Mouse (Mus musculus): ENCODE results near the gene Gclm. TPM values are rescaled to one million over a fixed set of nuclear protein-coding genes. Genes with fewer than 3 reads are reported as not detected.
A peak's percentile ranks its signal among the peaks of the same experiment; 100 is the strongest.
"Not testable (repeated sequence)": the region's sequence is repeated elsewhere in the genome, so short reads cannot be mapped to it uniquely, and the experiment has no call there.

Gene Gclm
- polyA plus RNA-seq, 1 experiment from 2014 or later, result 367 TPM

DNA sequence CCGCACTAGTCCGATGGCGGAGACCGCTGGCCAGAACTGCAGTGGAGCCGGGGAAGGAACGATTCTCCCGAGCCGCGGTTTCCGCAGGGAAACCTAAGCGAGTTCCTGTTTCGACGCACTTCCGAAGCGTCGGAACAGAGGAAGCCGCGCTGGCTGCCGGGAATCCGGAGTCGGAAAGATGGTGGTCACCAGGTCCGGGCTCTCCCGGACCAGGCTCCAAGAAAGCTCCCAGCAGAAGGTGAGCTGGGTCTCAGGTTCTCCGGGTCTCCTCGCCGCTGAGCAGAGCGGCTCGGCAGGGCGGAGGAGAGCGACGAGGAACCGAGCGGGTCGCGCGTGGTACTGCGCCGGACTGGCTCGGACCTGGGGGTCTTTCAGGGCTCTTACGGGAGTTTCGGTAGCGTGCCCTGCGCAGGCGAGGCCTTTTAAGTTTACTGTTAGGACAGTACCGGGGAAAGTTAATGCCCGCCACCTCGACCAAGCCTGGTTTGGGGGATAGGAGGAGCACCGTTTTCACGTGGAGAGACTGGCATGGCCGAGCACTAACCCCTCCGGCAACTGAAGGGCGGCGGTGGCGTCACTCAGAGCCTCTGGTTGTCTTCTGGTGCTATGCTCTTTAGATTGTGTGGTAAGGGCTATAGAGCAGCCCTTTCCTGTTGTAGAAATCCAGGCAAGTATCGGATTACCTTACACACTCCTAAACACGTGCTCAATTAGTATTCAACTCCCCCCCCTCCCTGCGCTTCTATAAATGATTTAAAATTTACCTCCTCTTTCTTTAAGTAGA is 29.1 kb downstream of the Gclm start, which contains the start of gene Dnttip2:
Gene Dnttip2 (plus strand): TSS at position 148 of the 784 bp plus-strand sequence.
- DNase-seq (ENCODE audit: low spot score), result peak; percentile 87
- peak within 1 kb of the TSS; percentile 97 for H3K4me3 ChIP-seq (ENCODE audit: low read depth, low read length)
- H3K27ac ChIP-seq (ENCODE audit: low read depth, low read length), result peak within 1 kb of the TSS; percentile 69
- H3K4me1 ChIP-seq (replicated peaks; ENCODE audit: control insufficient read depth, insufficient read depth, low read length), result peaks cover 39% of the 10 kb centered on the region
- H3K27me3 ChIP-seq (replicated peaks; ENCODE audit: control insufficient read depth, insufficient read depth, low read length), result no peaks in the 10 kb centered on the region
- no peaks in the 10 kb centered on the region for H3K9me3 ChIP-seq (ENCODE audit: control insufficient read depth, low read length)
- peak within 1 kb of the TSS; percentile 98 for H3K9ac ChIP-seq (ENCODE audit: low read depth, low read length)
- under 1% methylated on average over 57 of the region's 57 CpGs for WGBS
- H3K36me3 ChIP-seq (ENCODE audit: control insufficient read depth, insufficient read depth, low read length), result peaks cover 30% of the 10 kb centered on the region; the same call in 1 of the 2 replicates
- peak; percentile 92 for ATAC-seq (replicated peaks; ENCODE audit: low FRiP score)
- peak within 1 kb of the TSS; percentile 83 for H3K4me2 ChIP-seq

GRCm38 (mm10) chr3:122275111-122275510 is 29.8 kb downstream of the Gclm start:
- H3K4me1 ChIP-seq (replicated peaks; ENCODE audit: control insufficient read depth, insufficient read depth, low read length), result peaks cover 39% of the 10 kb centered on the region
- no peaks in the 10 kb centered on the region for H3K27me3 ChIP-seq (replicated peaks; ENCODE audit: control insufficient read depth, insufficient read depth, low read length)
- H3K36me3 ChIP-seq (ENCODE audit: control insufficient read depth, insufficient read depth, low read length), result peaks cover 36% of the 10 kb centered on the region; the same call in 1 of the 2 replicates
- H3K9ac ChIP-seq (ENCODE audit: low read depth, low read length), result peak overlapping the region; percentile 98
- no peak for ATAC-seq (replicated peaks; ENCODE audit: low FRiP score)
- peak overlapping the region; percentile 83 for H3K4me2 ChIP-seq
- peak overlapping the region; percentile 97 for H3K4me3 ChIP-seq (ENCODE audit: low read depth, low read length)
- no peak for DNase-seq (ENCODE audit: low spot score)
- no peaks in the 10 kb centered on the region for H3K9me3 ChIP-seq (ENCODE audit: control insufficient read depth, low read length)
- 75% methylated on average over 10 of the region's 10 CpGs for WGBS
- no peak overlapping the region for H3K27ac ChIP-seq (ENCODE audit: low read depth, low read length)

- H3K36me3 ChIP-seq (ENCODE audit: control insufficient read depth, insufficient read depth, low read length), result peaks cover 21% of the 10 kb centered on the region
- H3K4me3 ChIP-seq (ENCODE audit: low read depth, low read length), result no peak overlapping the region
- peaks cover 4% of the 10 kb centered on the region; the same call in 1 of the 2 replicates for H3K4me1 ChIP-seq (replicated peaks; ENCODE audit: control insufficient read depth, insufficient read depth, low read length)
- no peaks in the 10 kb centered on the region for H3K9me3 ChIP-seq (ENCODE audit: control insufficient read depth, low read length)
- H3K27me3 ChIP-seq (replicated peaks; ENCODE audit: control insufficient read depth, insufficient read depth, low read length), result no peaks in the 10 kb centered on the region
- H3K4me2 ChIP-seq, result no peak overlapping the region
- DNase-seq (ENCODE audit: low spot score) (no peak), ATAC-seq (replicated peaks; ENCODE audit: low FRiP score) (no peak)
- 61% methylated on average over 5 of the region's 5 CpGs for WGBS
- no peak overlapping the region for H3K27ac ChIP-seq (ENCODE audit: low read depth, low read length)
- H3K9ac ChIP-seq (ENCODE audit: low read depth, low read length), result no peak overlapping the region
Observed at GRCm38 (mm10) chr3:122287195-122287594, 41.8 kb downstream of the Gclm start.

GRCm38 (mm10) chr3:122288613-122289195 is 43.3 kb downstream of the Gclm start:
- H3K4me2 ChIP-seq, result no peak overlapping the region
- peaks cover 12% of the 10 kb centered on the region; the same call in 1 of the 2 replicates for H3K36me3 ChIP-seq (ENCODE audit: control insufficient read depth, insufficient read depth, low read length)
- no peaks in the 10 kb centered on the region for H3K27me3 ChIP-seq (replicated peaks; ENCODE audit: control insufficient read depth, insufficient read depth, low read length)
- WGBS, result 85% methylated on average over 5 of the region's 5 CpGs
- H3K9me3 ChIP-seq (ENCODE audit: control insufficient read depth, low read length), result no peaks in the 10 kb centered on the region
- H3K4me1 ChIP-seq (replicated peaks; ENCODE audit: control insufficient read depth, insufficient read depth, low read length), result peaks cover 5% of the 10 kb centered on the region; the same call in 1 of the 2 replicates
- DNase-seq (ENCODE audit: low spot score) (no peak), ATAC-seq (replicated peaks; ENCODE audit: low FRiP score) (no peak)
- H3K9ac ChIP-seq (ENCODE audit: low read depth, low read length), result no peak overlapping the region
- H3K27ac ChIP-seq (ENCODE audit: low read depth, low read length), result no peak overlapping the region
- H3K4me3 ChIP-seq (ENCODE audit: low read depth, low read length), result no peak overlapping the region

DNA sequence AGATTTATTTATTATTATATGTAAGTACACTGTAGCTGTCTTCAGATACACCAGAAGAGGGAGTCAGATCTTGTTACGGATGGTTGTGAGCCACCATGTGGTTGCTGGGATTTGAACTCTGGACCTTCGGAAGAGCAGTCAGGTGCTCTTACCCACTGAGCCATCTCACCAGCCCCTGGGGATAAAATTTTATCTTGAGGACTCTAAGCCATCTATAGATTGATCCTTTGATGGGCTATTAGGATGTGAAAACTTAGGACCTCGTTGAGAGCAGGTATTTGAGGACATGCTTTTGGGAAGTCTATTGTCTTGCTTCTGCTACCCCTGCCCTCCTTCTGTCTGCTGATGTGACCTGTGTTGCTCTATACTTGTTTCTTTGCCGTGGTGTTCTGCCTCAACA is 44.0 kb downstream of the Gclm start:
- DNase-seq (ENCODE audit: low spot score); H3K27me3 ChIP-seq (replicated peaks; ENCODE audit: control insufficient read depth, insufficient read depth, low read length); H3K36me3 ChIP-seq (ENCODE audit: control insufficient read depth, insufficient read depth, low read length); H3K4me2 ChIP-seq; H3K4me3 ChIP-seq (ENCODE audit: low read depth, low read length); ATAC-seq (replicated peaks; ENCODE audit: low FRiP score); H3K9ac ChIP-seq (ENCODE audit: low read depth, low read length); H3K9me3 ChIP-seq (ENCODE audit: control insufficient read depth, low read length); H3K4me1 ChIP-seq (replicated peaks; ENCODE audit: control insufficient read depth, insufficient read depth, low read length); H3K27ac ChIP-seq (ENCODE audit: low read depth, low read length): not testable (repeated sequence)
- WGBS, result 78% methylated on average over 4 of the region's 4 CpGs

- no peak for ATAC-seq (replicated peaks; ENCODE audit: low FRiP score)
Observed at GRCm38 (mm10) chr3:122290696-122291095, 45.3 kb downstream of the Gclm start.

GRCm38 (mm10) chr3:122291828-122292227 is 46.5 kb downstream of the Gclm start:
- no peak for DNase-seq (ENCODE audit: low spot score)
- WGBS, result 51% methylated on average over 12 of the region's 12 CpGs
- H3K4me2 ChIP-seq, result peak overlapping the region; percentile 81; the same call in 1 of the 2 replicates
- no peaks in the 10 kb centered on the region for H3K27me3 ChIP-seq (replicated peaks; ENCODE audit: control insufficient read depth, insufficient read depth, low read length)
- ATAC-seq (replicated peaks; ENCODE audit: low FRiP score), result no peak
- no peaks in the 10 kb centered on the region for H3K9me3 ChIP-seq (ENCODE audit: control insufficient read depth, low read length)
- no peak overlapping the region for H3K9ac ChIP-seq (ENCODE audit: low read depth, low read length)
- no peaks in the 10 kb centered on the region for H3K36me3 ChIP-seq (ENCODE audit: control insufficient read depth, insufficient read depth, low read length)
- peaks cover 10% of the 10 kb centered on the region for H3K4me1 ChIP-seq (replicated peaks; ENCODE audit: control insufficient read depth, insufficient read depth, low read length)
- peak overlapping the region; percentile 77; the same call in 1 of the 2 replicates for H3K4me3 ChIP-seq (ENCODE audit: low read depth, low read length)
- H3K27ac ChIP-seq (ENCODE audit: low read depth, low read length), result peak overlapping the region; percentile 22; the same call in 1 of the 2 replicates

More at GRCm38 (mm10) chr3:122290696-122291095, 45.3 kb downstream of the Gclm start:
- Histone ChIP-seq H3K9ac (ENCODE audit: low read depth, low read length) (no peak overlapping the region), H3K4me2 (no peak overlapping the region), H3K27me3 (replicated peaks; ENCODE audit: control insufficient read depth, insufficient read depth, low read length) (no peaks in the 10 kb centered on the region), H3K9me3 (ENCODE audit: control insufficient read depth, low read length) (no peaks in the 10 kb centered on the region), H3K27ac (ENCODE audit: low read depth, low read length) (no peak overlapping the region), H3K36me3 (ENCODE audit: control insufficient read depth, insufficient read depth, low read length) (peaks cover under 1% of the 10 kb centered on the region; the same call in 1 of the 2 replicates), H3K4me1 (replicated peaks; ENCODE audit: control insufficient read depth, insufficient read depth, low read length) (peaks cover 10% of the 10 kb centered on the region), H3K4me3 (ENCODE audit: low read depth, low read length) (no peak overlapping the region)
- DNase-seq (ENCODE audit: low spot score), result no peak
- WGBS, result 51% methylated on average over 7 of the region's 7 CpGs

- no peaks in the 10 kb centered on the region for H3K36me3 ChIP-seq (ENCODE audit: control insufficient read depth, insufficient read depth, low read length)
- no peaks in the 10 kb centered on the region for H3K27me3 ChIP-seq (replicated peaks; ENCODE audit: control insufficient read depth, insufficient read depth, low read length)
- DNase-seq (ENCODE audit: low spot score), result peak; percentile 98
- H3K9me3 ChIP-seq (ENCODE audit: control insufficient read depth, low read length), result no peaks in the 10 kb centered on the region
- peak overlapping the region; percentile 82 for H3K9ac ChIP-seq (ENCODE audit: low read depth, low read length)
- H3K4me3 ChIP-seq (ENCODE audit: low read depth, low read length), result peak overlapping the region; percentile 77
- ATAC-seq (replicated peaks; ENCODE audit: low FRiP score), result peak; percentile 88
- H3K4me2 ChIP-seq, result peak overlapping the region; percentile 81
- H3K27ac ChIP-seq (ENCODE audit: low read depth, low read length), result peak overlapping the region; percentile 33
- H3K4me1 ChIP-seq (replicated peaks; ENCODE audit: control insufficient read depth, insufficient read depth, low read length), result peaks cover 10% of the 10 kb centered on the region
- WGBS, result 9% methylated on average over 54 of the region's 54 CpGs
Observed at GRCm38 (mm10) chr3:122292300-122293222, 47.2 kb downstream of the Gclm start.

Data from liver, embryonic 11.5 days (tissue).